Mouse (Mus musculus) MEL-GATA-1-ER (cell line): ENCODE measurements around the gene Pcgf2.
"Not testable (repeated sequence)": the region's sequence is repeated elsewhere in the genome, so short reads cannot be mapped to it uniquely, and the experiment has no call there.

Experiments
- DNase-seq: peaks from one replicate; pipeline ENCODE4 v3.0.0-alpha.2; 2012; ENCODE audit warnings: low read depth; ENCODE audit errors: extremely low read depth

Gene Pcgf2

GRCm38 (mm10) chr11:97653376-97653775 is 46.9 kb downstream of the Pcgf2 start:
- not testable (repeated sequence) for DNase-seq

GRCm38 (mm10) chr11:97650341-97650740 is 50.0 kb downstream of the Pcgf2 start:
- DNase-seq = no peak

GRCm38 (mm10) chr11:97648541-97648940 is 51.8 kb downstream of the Pcgf2 start:
- DNase-seq = not testable (repeated sequence)

- DNase-seq = peak; percentile 56
Measured at GRCm38 (mm10) chr11:97644834-97645233, 55.5 kb downstream of the Pcgf2 start.

- DNase-seq = no peak
Measured at GRCm38 (mm10) chr11:97643380-97644055, 56.8 kb downstream of the Pcgf2 start.

- DNase-seq = no peak
Measured at GRCm38 (mm10) chr11:97642746-97643145, 57.6 kb downstream of the Pcgf2 start.

GRCm38 (mm10) chr11:97641668-97642067 is 58.6 kb downstream of the Pcgf2 start:
- DNase-seq = no peak
